Mouse (Mus musculus): ENCODE results near the gene Efna5.

GRCm38 (mm10) chr17:62720740-62721450 lies 160.2 kb downstream of the Efna5 start:
- no peak for TF ChIP-seq CTCF (IDR thresholded peaks at IDR 0.05; ENCODE audit: borderline replicate concordance, control insufficient read depth, extremely low read depth, insufficient read depth, low read length, poor library complexity)
- TF ChIP-seq POLR2A (IDR thresholded peaks at IDR 0.05; ENCODE audit: control insufficient read depth, extremely low read depth, insufficient read depth, low read length, poor library complexity), result no peak
